Mouse (Mus musculus): ENCODE data around the gene Rad23a.

Rad23a gene

GRCm38 (mm10) chr8:84840248-84840999, at the start of gene Rad23a:
Gene Rad23a (minus strand): TSS chr8:84840665.
- DNase-seq (ENCODE audit: low spot score): peak; percentile 88

GRCm38 (mm10) chr8:84889141-84889540, 48.7 kb upstream of the Rad23a start:
- no peak for DNase-seq (ENCODE audit: low spot score)

- DNase-seq (ENCODE audit: low spot score): no peak
Measured at GRCm38 (mm10) chr8:84888280-84888679, 47.8 kb upstream of the Rad23a start.

GRCm38 (mm10) chr8:84884728-84885127, 44.3 kb upstream of the Rad23a start:
- DNase-seq (ENCODE audit: low spot score): no peak

- DNase-seq (ENCODE audit: low spot score): no peak
Measured at GRCm38 (mm10) chr8:84878915-84879314, 38.5 kb upstream of the Rad23a start.

GRCm38 (mm10) chr8:84877297-84878035, 37.0 kb upstream of the Rad23a start:
- DNase-seq (ENCODE audit: low spot score): no peak

GRCm38 (mm10) chr8:84874339-84874738, 33.9 kb upstream of the Rad23a start:
- DNase-seq (ENCODE audit: low spot score): no peak

GRCm38 (mm10) chr8:84873016-84873415, 32.6 kb upstream of the Rad23a start:
- DNase-seq (ENCODE audit: low spot score): no peak

- DNase-seq (ENCODE audit: low spot score): peak; percentile 44
Measured at GRCm38 (mm10) chr8:84872309-84872965, 32.0 kb upstream of the Rad23a start.

GRCm38 (mm10) chr8:84871376-84872308, 31.2 kb upstream of the Rad23a start, which contains the start of gene Syce2:
Gene Syce2 (plus strand): TSS chr8:84872111.
- DNase-seq (ENCODE audit: low spot score): peak; percentile 78

- peak; percentile 89 for DNase-seq (ENCODE audit: low spot score)
Measured at GRCm38 (mm10) chr8:84856864-84857441, 16.5 kb upstream of the Rad23a start, which contains the start of gene Farsa. Gene Farsa (plus strand): TSS chr8:84856989.

GRCm38 (mm10) chr8:84856434-84856833, 16.0 kb upstream of the Rad23a start:
- DNase-seq (ENCODE audit: low spot score): no peak

GRCm38 (mm10) chr8:84847684-84848435, 7.4 kb upstream of the Rad23a start:
- DNase-seq (ENCODE audit: low spot score): no peak

GRCm38 (mm10) chr8:84846722-84847572, 6.5 kb upstream of the Rad23a start, which contains the start of gene Calr:
Gene Calr (minus strand): TSS chr8:84846934.
- DNase-seq (ENCODE audit: low spot score): peak; percentile 99

GRCm38 (mm10) chr8:84846094-84846721, 5.7 kb upstream of the Rad23a start:
- DNase-seq (ENCODE audit: low spot score): no peak

- DNase-seq (ENCODE audit: low spot score): peak; percentile 47
Measured at GRCm38 (mm10) chr8:84845355-84846093, 5.1 kb upstream of the Rad23a start.

- DNase-seq (ENCODE audit: low spot score): no peak
Measured at GRCm38 (mm10) chr8:84844397-84845070, 4.1 kb upstream of the Rad23a start.

GRCm38 (mm10) chr8:84841514-84841913, 1.0 kb upstream of the Rad23a start:
- no peak for DNase-seq (ENCODE audit: low spot score)

Measured in ovary, postnatal 36 days (tissue).